Mouse (Mus musculus) activated CD4-positive, CD25-positive, alpha-beta regulatory T cell, adult 4 months (primary cell): ENCODE measurements around the gene Tmem123. TPM values are rescaled to one million over a fixed set of nuclear protein-coding genes. Genes with fewer than 3 reads are reported as not detected.

Source experiments
- ATAC-seq: one replicate; pipeline ENCODE4 v1.8.0; 2017
- polyA plus RNA-seq, 2 experiments: library from polyadenylated mRNA; unstranded; fragments of 100-300 nt; shearing (Covaris generic); gene quantifications; one replicate each; pipeline ENCODE4 v1.2.1; 2017

Tmem123 gene
- polyA plus RNA-seq, 2 experiments from 2014 or later = 110 to 119 TPM

GRCm38 (mm10) chr9:7829531-7830528, 66.0 kb downstream of the Tmem123 start:
- peak; percentile 66 for ATAC-seq

GRCm38 (mm10) chr9:7833421-7833820, 69.6 kb downstream of the Tmem123 start:
- no peak for ATAC-seq

GRCm38 (mm10) chr9:7835302-7835701, 71.5 kb downstream of the Tmem123 start:
- ATAC-seq = no peak

GRCm38 (mm10) chr9:7836331-7836730, 72.5 kb downstream of the Tmem123 start:
- peak; percentile 12 for ATAC-seq

- peak; percentile 87 for ATAC-seq
Measured at GRCm38 (mm10) chr9:7836905-7837805, 73.3 kb downstream of the Tmem123 start, which contains the start of gene Birc2. Birc2 (minus strand) TSS chr9:7837064.

GRCm38 (mm10) chr9:7837806-7838440, 74.1 kb downstream of the Tmem123 start:
- no peak for ATAC-seq

- no peak for ATAC-seq
Measured at GRCm38 (mm10) chr9:7841221-7841620, 77.4 kb downstream of the Tmem123 start.

Other genes starting within 250 kb of the Tmem123 start
- gene Mmp8, start 205.6 kb upstream of the Tmem123 start, polyA plus RNA-seq = under 1 TPM in 1 of 2 experiments, not detected in 1; 0.19 TPM
- gene Mmp27, start 192.6 kb upstream of the Tmem123 start, polyA plus RNA-seq = not detected
- gene Mmp20, start 135.8 kb upstream of the Tmem123 start, polyA plus RNA-seq = not detected
- not detected for gene Mmp7, start 72.0 kb upstream of the Tmem123 start, polyA plus RNA-seq
- gene Birc2, start 73.0 kb downstream of the Tmem123 start, polyA plus RNA-seq = 10 to 100 TPM; 94.9 to 96.7 TPM
- 100 to 1,000 TPM; 111 to 118 TPM for gene Birc3, start 109.1 kb downstream of the Tmem123 start, polyA plus RNA-seq
- gene Yap1, start 240.6 kb downstream of the Tmem123 start, polyA plus RNA-seq = not detected